In the genomic region with DNA sequence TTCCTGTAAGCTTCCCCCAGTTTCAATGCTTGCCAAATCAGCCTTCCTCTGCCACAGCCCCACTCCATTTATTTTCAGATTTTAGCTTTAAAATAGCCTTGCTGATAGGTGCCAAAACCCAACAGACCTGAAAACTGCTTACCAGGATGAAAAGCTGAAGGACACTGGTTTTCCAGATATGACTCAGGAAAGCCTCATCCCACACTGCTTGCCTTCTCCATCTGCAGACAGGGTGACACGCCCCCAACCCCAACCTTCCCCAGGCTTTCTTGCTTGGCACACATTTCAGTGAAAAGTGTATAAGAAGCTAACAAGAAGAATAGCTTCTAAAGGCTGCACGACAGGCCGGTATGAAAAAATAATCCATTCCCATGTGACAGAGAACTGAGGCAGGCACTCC, we compare ENCODE assay signal across 29 mouse cellular contexts.
DNase-seq lines count a peak whose midpoint lies in the region; ATAC-seq and TF ChIP-seq lines count a peak whose summit lies in the region.
"Had no signal": no experiment of that assay in that cellular context is flagged by ENCODE, and none has a peak within 500 bp of the region (broad histone marks: within the 10 kb centered on the region; RNA-seq: fewer than 3 reads in every experiment).

No protein-coding gene starts in this region.

- CTCF ChIA-PET in Patski (lab: Charles Lee), result no interaction called here

- H3K27me3 ChIP-seq in lung, embryonic 14.5 days (ENCODE audit: insufficient read depth, low read length), result no peaks in the 10 kb centered on the region; the same call in 1 of the 2 replicates
- no peaks in the 10 kb centered on the region for H3K27me3 ChIP-seq in Patski
- H3K27me3 ChIP-seq: limb, embryonic 13.5 days; liver, embryonic 12.5 days; lung, embryonic 15.5 days; neural tube, embryonic 13.5 days had no signal

- no peaks in the 10 kb centered on the region for H3K4me1 ChIP-seq in lung, embryonic 14.5 days (ENCODE audit: insufficient read depth)
- H3K4me1 ChIP-seq: limb, embryonic 13.5 days; liver, embryonic 12.5 days; lung, embryonic 15.5 days; megakaryocyte, embryonic 14.5 days had no signal

- H3K4me3 ChIP-seq in lung, embryonic 14.5 days (ENCODE audit: low read depth, low read length), result no peak overlapping the region
- H3K4me3 ChIP-seq: embryonic facial prominence, embryonic 10.5 days; forebrain, embryonic 10.5 days; gastrocnemius, adult 2 months; layer of hippocampus, adult 2 months; limb, embryonic 13.5 days; liver, embryonic 12.5 days; lung, embryonic 15.5 days; megakaryocyte, embryonic 14.5 days; neural tube, embryonic 13.5 days had no signal

- H3K9me3 ChIP-seq in lung, embryonic 14.5 days (ENCODE audit: low read depth, low read length), result no peaks in the 10 kb centered on the region
- H3K9me3 ChIP-seq: embryonic facial prominence, embryonic 10.5 days; forebrain, embryonic 10.5 days; limb, embryonic 13.5 days; liver, embryonic 12.5 days; lung, embryonic 15.5 days; megakaryocyte, embryonic 14.5 days; neural tube, embryonic 13.5 days had no signal

- in situ Hi-C loops in Patski (cut with MboI; ENCODE audit: low pct_unique_long_range_greater_than_20kb), result loop anchor here (25.0 kb wide), 1 partner anchor 826 kb away; no protein-coding TSS in a partner anchor

- intact Hi-C loops in left cerebral cortex, postnatal 36 days (cut with DNase I), result no loop called here

- 0 out of 2 replicates have a peak, but pooled peaks have one; percentile 18 for ATAC-seq in cerebellum, adult (ENCODE audit: insufficient number of reproducible peaks, low FRiP score, low TSS enrichment)
- ATAC-seq in lung, embryonic 14.5 days (ENCODE audit: insufficient read depth), result no peak
- ATAC-seq in Patski, result no peak
- ATAC-seq: forebrain, embryonic 16.5 days; hindbrain, postnatal 0 days; liver, embryonic 12.5 days had no signal

- POLR2A ChIA-PET in Patski (lab: Charles Lee), result no interaction called here

- no peak overlapping the region for H3K9ac ChIP-seq in lung, embryonic 14.5 days
- H3K9ac ChIP-seq: limb, embryonic 13.5 days; liver, embryonic 12.5 days; lung, embryonic 15.5 days; neural tube, embryonic 13.5 days had no signal

- TF ChIP-seq CTCF in lung, embryonic 14.5 days (IDR thresholded peaks at IDR 0.05; ENCODE audit: low read depth), result no peak
- no peak for TF ChIP-seq CTCF in Patski (IDR thresholded peaks at IDR 0.05)

- no peak overlapping the region for H3K4me2 ChIP-seq in lung, embryonic 14.5 days
- H3K4me2 ChIP-seq: heart, embryonic 11.5 days; limb, embryonic 13.5 days; liver, embryonic 12.5 days; lung, embryonic 15.5 days; neural tube, embryonic 13.5 days had no signal

- H3K36me3 ChIP-seq in lung, embryonic 14.5 days (ENCODE audit: insufficient read depth), result no peaks in the 10 kb centered on the region
- H3K36me3 ChIP-seq: embryonic facial prominence, embryonic 10.5 days; forebrain, embryonic 10.5 days; limb, embryonic 13.5 days; liver, embryonic 12.5 days; lung, embryonic 15.5 days; neural tube, embryonic 13.5 days had no signal

- 56% methylated on average over 3 of the region's 3 CpGs for WGBS in lung, embryonic 14.5 days

- H3K27ac ChIP-seq in lung, embryonic 14.5 days (ENCODE audit: low read depth), result no peak overlapping the region
- H3K27ac ChIP-seq: embryonic facial prominence, embryonic 10.5 days; forebrain, embryonic 10.5 days; gastrocnemius, adult 2 months; hindbrain, postnatal 0 days; layer of hippocampus, adult 2 months; limb, embryonic 13.5 days; liver, embryonic 12.5 days; lung, embryonic 15.5 days; neural tube, embryonic 13.5 days; stomach, postnatal 0 days had no signal

- DNase-seq in cerebellum, adult 9-11 months, result no peak
- peak; percentile 6 for DNase-seq in lung, embryonic 14.5 days
- DNase-seq in lung, adult 18-20 months, result no peak
- peak; percentile 35 for DNase-seq in Patski (ENCODE audit: low read depth, low spot score)
- DNase-seq in left cerebral cortex, postnatal 36 days (ENCODE audit: low spot score in 2 of 2), result peak; percentile 37 to 58
- no peak for DNase-seq in layer of hippocampus, postnatal 14 days (ENCODE audit: low spot score in 2 of 2)
- DNase-seq in gastrocnemius, postnatal 4 days (ENCODE audit: low spot score in 2 of 2), result no peak
- DNase-seq: adrenal gland, postnatal 25 days; cerebellum, adult 11 months; cerebellum, postnatal 10 days; gastrocnemius, adult 2 months; kidney, adult 9 months; kidney, postnatal 25 days; layer of hippocampus, postnatal 36 days; lung, postnatal 36 days; midbrain, embryonic 14.5 days had no signal

Comparison
In these comparisons a context has a peak if more than half of its experiments do, and no peak if none do; other contexts are left out.
1. DNase-seq: peak in lung, embryonic 14.5 days (single experiment), Patski (single experiment) and left cerebral cortex, postnatal 36 days (2 of 2); none in cerebellum, adult 9-11 months (single experiment), lung, adult 18-20 months (0 of 2), layer of hippocampus, postnatal 14 days (0 of 2) and gastrocnemius, postnatal 4 days (0 of 2).